Mouse (Mus musculus) heart, adult 2 months (tissue): ENCODE results near the gene Usp30. TPM values are rescaled to one million over a fixed set of nuclear protein-coding genes. Genes with fewer than 3 reads are reported as not detected.

ENCODE experiments used
- DNase-seq, 2 experiments: peaks; one replicate each; pipeline ENCODE4 v3.0.0; 2021
- H3K27ac ChIP-seq: fragments of 200-600 bp; 2 replicates; pipeline ENCODE4 v1.8.1; 2022
- H3K27me3 ChIP-seq: fragments of 200-500 bp; 2 replicates; pipeline ENCODE4 v1.6.1; 2012; ENCODE audit warnings: mild to moderate bottlenecking, low read length, inconsistent platforms, mixed read lengths; ENCODE audit not compliant: control insufficient read depth, insufficient read depth
- H3K36me3 ChIP-seq: fragments of 200-500 bp; 2 replicates; pipeline ENCODE4 v1.6.1; 2012; ENCODE audit warnings: low read length, inconsistent platforms; ENCODE audit not compliant: control insufficient read depth, insufficient read depth
- H3K4me1 ChIP-seq: fragments of 200-500 bp; 2 replicates; pipeline ENCODE4 v1.6.1; 2011; ENCODE audit warnings: low read length; ENCODE audit not compliant: control insufficient read depth, insufficient read depth
- H3K4me3 ChIP-seq: fragments of 200-600 bp; 2 replicates; pipeline ENCODE4 v1.8.1; 2022
- H3K79me2 ChIP-seq: fragments of 200-500 bp; replicated peaks from 2 replicates; pipeline ENCODE4 v1.6.1; 2012; ENCODE audit warnings: mild to moderate bottlenecking, inconsistent platforms, low read length, moderate library complexity, mixed read lengths; ENCODE audit not compliant: control insufficient read depth, insufficient read depth
- H3K9ac ChIP-seq: fragments of 200-500 bp; 2 replicates; pipeline ENCODE4 v1.6.1; 2012; ENCODE audit warnings: low read depth, mild to moderate bottlenecking, control low read depth, inconsistent platforms, low read length, mixed read lengths
- CTCF ChIP-seq: fragments of 200-600 bp; IDR thresholded peaks from 2 replicates; pipeline ENCODE4 v1.8.1; 2022; ENCODE audit warnings: antibody characterized with exemption, mild to moderate bottlenecking, moderate library complexity
- EP300 ChIP-seq: fragments of 200-500 bp; IDR thresholded peaks from 2 replicates; pipeline ENCODE4 v1.6.1; 2011; ENCODE audit warnings: low read depth, low read length, control low read depth; ENCODE audit not compliant: insufficient read depth
- POLR2A ChIP-seq: fragments of 200-500 bp; IDR thresholded peaks from 2 replicates; pipeline ENCODE4 v1.6.1; 2011; ENCODE audit warnings: mild to moderate bottlenecking, low read depth, low read length, control low read depth; ENCODE audit not compliant: insufficient read depth
- whole genome bisulfite sequencing: fragments of 180-500 bp; shearing (Covaris S2); methylation state at CpG from one replicate; pipeline ENCODE4 v1.1.7; 2018; 5-methylcytosine and 5-hydroxymethylcytosine counted together
- intact Hi-C: fragments of 180-260 bp; cut with DNase I; formaldehyde crosslinking; loops from one replicate; pipeline ENCODE4 v1.15.1; 2025
- polyA plus RNA-seq: library from polyadenylated mRNA; depleted of rRNA; stranded (reverse); fragments of >200 nt; gene quantifications from 2 replicates; pipeline ENCODE4 v1.2.3, GENCODE M21; 2012
- total RNA-seq, 2 experiments: library from RNA; stranded (reverse); gene quantifications; 2 replicates each; pipeline ENCODE4 v1.2.3; 2021

The Usp30 gene
- total and polyA plus RNA-seq, 3 experiments, result 10.1 to 11.2 (median 11.2) TPM

- WGBS, result 78% methylated on average over 1 of the region's 1 CpGs
- peaks cover 8% of the 10 kb centered on the region for H3K79me2 ChIP-seq
- no peak overlapping the region for H3K4me3 ChIP-seq
- intact Hi-C loops, result no loop called here
- H3K4me1 ChIP-seq, result peaks cover 5% of the 10 kb centered on the region
- no peak overlapping the region for H3K27ac ChIP-seq
- TF ChIP-seq EP300 (no peak), CTCF (no peak), POLR2A (no peak)
- H3K36me3 ChIP-seq, result no peaks in the 10 kb centered on the region
- no peak for DNase-seq
- no peaks in the 10 kb centered on the region for H3K27me3 ChIP-seq
- no peak overlapping the region for H3K9ac ChIP-seq
Measured at GRCm38 (mm10) chr5:114102807-114103206, 37.5 kb downstream of the Usp30 start.

DNA sequence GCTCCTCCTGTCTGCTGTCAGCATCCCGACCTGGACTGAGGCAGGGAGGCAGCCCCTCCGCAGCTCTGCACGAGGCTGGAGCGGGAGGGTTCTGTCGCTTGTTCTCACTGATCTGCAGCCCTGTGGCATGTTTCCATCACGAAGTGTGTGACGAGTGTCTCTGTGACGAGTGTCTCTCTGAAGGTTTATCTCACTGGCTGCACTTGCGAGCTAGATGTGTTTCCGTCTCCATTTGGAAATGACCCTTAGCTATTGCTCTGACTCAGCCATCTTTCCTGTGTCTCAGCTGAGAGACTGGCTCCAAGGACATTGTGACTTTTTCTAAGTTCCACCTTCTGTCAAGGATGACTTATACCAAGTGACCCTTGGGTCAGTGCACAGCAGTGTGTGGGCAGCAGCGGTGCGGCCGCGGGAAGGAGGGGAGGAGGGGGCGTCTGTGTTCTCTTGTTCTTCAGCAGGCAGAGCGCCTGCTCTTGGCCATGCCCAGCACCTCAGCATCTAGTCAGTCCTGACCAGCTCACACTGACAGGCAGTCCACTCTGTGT is 41.2 kb downstream of the Usp30 start:
- H3K27me3 ChIP-seq, result no peaks in the 10 kb centered on the region
- intact Hi-C loops, result no loop called here
- H3K27ac ChIP-seq, result no peak overlapping the region
- H3K79me2 ChIP-seq, result no peaks in the 10 kb centered on the region
- TF ChIP-seq CTCF (no peak), EP300 (no peak), POLR2A (no peak)
- no peak for DNase-seq
- no peaks in the 10 kb centered on the region for H3K36me3 ChIP-seq
- 82% methylated on average over 16 of the region's 16 CpGs for WGBS
- H3K4me1 ChIP-seq, result no peaks in the 10 kb centered on the region
- no peak overlapping the region for H3K9ac ChIP-seq
- no peak overlapping the region for H3K4me3 ChIP-seq

GRCm38 (mm10) chr5:114113334-114113733 is 48.1 kb downstream of the Usp30 start:
- Histone ChIP-seq H3K4me3 (no peak overlapping the region), H3K27me3 (no peaks in the 10 kb centered on the region), H3K4me1 (no peaks in the 10 kb centered on the region), H3K27ac (no peak overlapping the region), H3K9ac (no peak overlapping the region), H3K79me2 (peaks cover 2% of the 10 kb centered on the region; the same call in 1 of the 2 replicates), H3K36me3 (no peaks in the 10 kb centered on the region)
- intact Hi-C loops, result no loop called here
- no peak for DNase-seq
- TF ChIP-seq POLR2A (no peak), CTCF (peak; percentile 32)
- 86% methylated on average over 6 of the region's 6 CpGs for WGBS

DNA sequence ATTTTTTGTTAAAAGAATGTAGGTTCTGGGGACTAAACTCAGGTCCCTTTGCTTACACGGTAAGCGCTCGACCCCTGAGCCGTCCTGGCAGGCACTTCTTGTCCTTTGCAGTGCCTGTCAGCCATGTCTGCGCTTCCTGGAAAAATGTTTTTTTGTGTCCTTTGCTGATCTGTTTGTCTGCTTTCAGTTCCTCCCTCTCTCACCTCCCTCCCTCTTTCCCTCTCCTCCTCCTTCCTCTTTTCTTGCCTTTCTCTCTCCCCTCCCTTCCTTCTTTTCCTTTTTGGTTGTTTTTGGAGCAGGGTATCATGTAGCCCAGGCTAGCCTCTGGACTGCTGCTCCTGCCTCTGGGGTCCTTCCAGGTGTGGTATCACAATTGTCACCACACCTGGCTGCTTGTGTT is 49.8 kb downstream of the Usp30 start:
- no peaks in the 10 kb centered on the region for H3K27me3 ChIP-seq
- no peak for TF ChIP-seq CTCF
- no peak for TF ChIP-seq EP300
- TF ChIP-seq POLR2A, result no peak
- no peaks in the 10 kb centered on the region for H3K4me1 ChIP-seq
- no peak for DNase-seq
- no peak overlapping the region for H3K9ac ChIP-seq
- H3K79me2 ChIP-seq, result peaks cover 2% of the 10 kb centered on the region; the same call in 1 of the 2 replicates
- H3K27ac ChIP-seq, result no peak overlapping the region
- H3K36me3 ChIP-seq, result no peaks in the 10 kb centered on the region
- WGBS, result 72% methylated on average over 5 of the region's 5 CpGs
- H3K4me3 ChIP-seq, result no peak overlapping the region
- intact Hi-C loops, result no loop called here

- no peak overlapping the region for H3K27ac ChIP-seq
- WGBS, result 77% methylated on average over 7 of the region's 7 CpGs
- H3K4me3 ChIP-seq, result no peak overlapping the region
Measured at GRCm38 (mm10) chr5:114116586-114116985, 51.3 kb downstream of the Usp30 start.

GRCm38 (mm10) chr5:114119806-114120205 is 54.5 kb downstream of the Usp30 start:
- no peaks in the 10 kb centered on the region for H3K4me1 ChIP-seq
- H3K79me2 ChIP-seq, result peaks cover 2% of the 10 kb centered on the region; the same call in 1 of the 2 replicates
- no peaks in the 10 kb centered on the region for H3K36me3 ChIP-seq
- H3K9ac ChIP-seq, result no peak overlapping the region
- intact Hi-C loops, result loop anchor here (10.0 kb wide), 1 partner anchor 265 kb away; no protein-coding TSS in a partner anchor
- TF ChIP-seq POLR2A, result no peak
- TF ChIP-seq EP300, result no peak
- no peak for TF ChIP-seq CTCF
- H3K4me3 ChIP-seq, result no peak overlapping the region
- H3K27me3 ChIP-seq, result no peaks in the 10 kb centered on the region
- WGBS, result 88% methylated on average over 4 of the region's 4 CpGs
- no peak overlapping the region for H3K27ac ChIP-seq
- no peak for DNase-seq

More at GRCm38 (mm10) chr5:114116586-114116985, 51.3 kb downstream of the Usp30 start:
- DNase-seq, result no peak
- no peak overlapping the region for H3K9ac ChIP-seq
- H3K27me3 ChIP-seq, result no peaks in the 10 kb centered on the region
- H3K4me1 ChIP-seq, result no peaks in the 10 kb centered on the region
- H3K79me2 ChIP-seq, result peaks cover 2% of the 10 kb centered on the region; the same call in 1 of the 2 replicates
- intact Hi-C loops, result no loop called here
- H3K36me3 ChIP-seq, result no peaks in the 10 kb centered on the region
- TF ChIP-seq CTCF, result no peak
- no peak for TF ChIP-seq EP300
- TF ChIP-seq POLR2A, result no peak
